Mouse (Mus musculus): ENCODE measurements at regions not wholly inside any gene's neighbourhood (a gene's known extent, or its start where the extent isn't known, plus 50 kb on each side); places are given as distances from the start of the nearest gene placed in this dataset.

- TF ChIP-seq CHD2 (IDR thresholded peaks at IDR 0.05; ENCODE audit: low read length) (no peak), NELFE (IDR thresholded peaks at IDR 0.05; ENCODE audit: low read depth, low read length) (no peak), MYC (IDR thresholded peaks at IDR 0.05; ENCODE audit: low read depth, low read length) (no peak), EP300 (IDR thresholded peaks at IDR 0.05; ENCODE audit: low read depth in 1 of 2, low read length in 2 of 2) (no peak), MXI1 (IDR thresholded peaks at IDR 0.05; ENCODE audit: low read depth, low read length) (no peak), USF1 (IDR thresholded peaks at IDR 0.05; ENCODE audit: low read depth, low read length) (no peak)
These were observed 274.6 kb upstream of the Nmur2 start for GRCm38 (mm10) chr11:56315221-56315987.
